Mouse (Mus musculus): ENCODE measurements around the gene Hyls1. TPM values are rescaled to one million over a fixed set of nuclear protein-coding genes. Genes with fewer than 3 reads are reported as not detected.

Gene Hyls1
- polyA plus RNA-seq, 1 experiment: 2.1 TPM

DNA sequence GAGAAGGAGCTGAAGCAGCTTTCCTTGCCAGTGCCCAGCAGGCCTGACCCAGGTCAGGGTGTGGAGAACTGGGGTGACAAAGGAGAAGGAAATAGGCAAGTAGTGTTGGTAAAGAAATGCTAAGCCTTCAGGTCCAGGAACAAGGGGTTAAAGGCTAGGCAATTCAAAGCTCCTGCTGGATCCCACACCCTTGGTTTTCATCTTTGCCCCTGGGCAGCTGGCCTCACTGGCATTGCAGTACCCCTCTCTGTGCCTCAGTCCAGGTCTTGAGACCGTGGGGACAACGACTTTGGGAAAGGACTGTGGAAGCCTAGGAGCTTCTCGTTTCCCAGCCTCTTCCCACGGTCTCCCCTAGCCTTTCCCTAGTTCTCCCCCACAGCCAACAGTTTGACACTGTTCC, 56.3 kb downstream of the Hyls1 start:
- Histone ChIP-seq H3K36me3 (replicated peaks; ENCODE audit: low read length) (no peaks in the 10 kb centered on the region), H3K4me1 (no peaks in the 10 kb centered on the region), H3K27me3 (replicated peaks) (peaks cover 35% of the 10 kb centered on the region), H3K4me3 (replicated peaks) (no peak overlapping the region), H3K9me3 (no peaks in the 10 kb centered on the region)
- TF ChIP-seq GATA1 (IDR thresholded peaks at IDR 0.05; ENCODE audit: borderline replicate concordance, low read length) (no peak), FLI1 (IDR thresholded peaks at IDR 0.05; ENCODE audit: low read length) (no peak)

Other genes with a start within 250 kb of the Hyls1 start
- gene Cdon, start 149.3 kb downstream of the Hyls1 start, polyA plus RNA-seq (2012; ENCODE audit: insufficient read depth, low replicate concordance): not detected in 2 replicates
- not detected in 2 replicates for gene Gm1113, start 52.1 kb downstream of the Hyls1 start, polyA plus RNA-seq (2012; ENCODE audit: insufficient read depth, low replicate concordance)
- gene Ddx25, start 11.9 kb downstream of the Hyls1 start, polyA plus RNA-seq (2012; ENCODE audit: insufficient read depth, low replicate concordance): not detected in 2 replicates
- 1.0 TPM in 1 of 2 replicates, not detected in the other for gene Pus3, start 11.8 kb downstream of the Hyls1 start, polyA plus RNA-seq (2012; ENCODE audit: insufficient read depth, low replicate concordance)
- not detected in 2 replicates for gene Pate2, start 114 bp downstream of the Hyls1 start, polyA plus RNA-seq (2012; ENCODE audit: insufficient read depth, low replicate concordance)
- gene Pate4, start 41.5 kb upstream of the Hyls1 start, polyA plus RNA-seq (2012; ENCODE audit: insufficient read depth, low replicate concordance): not detected in 2 replicates
- not detected in 2 replicates for gene Pate3, start 77.8 kb upstream of the Hyls1 start, polyA plus RNA-seq (2012; ENCODE audit: insufficient read depth, low replicate concordance)
- gene Pate1, start 117.0 kb upstream of the Hyls1 start, polyA plus RNA-seq (2012; ENCODE audit: insufficient read depth, low replicate concordance): 0.19 TPM in 1 of 2 replicates, not detected in the other
- not detected in 2 replicates for gene Gm17677, start 170.7 kb upstream of the Hyls1 start, polyA plus RNA-seq (2012; ENCODE audit: insufficient read depth, low replicate concordance)
- gene Gm17727, start 207.7 kb upstream of the Hyls1 start, polyA plus RNA-seq (2012; ENCODE audit: insufficient read depth, low replicate concordance): not detected in 2 replicates
- not detected in 2 replicates for gene Gm27235, start 219.7 kb upstream of the Hyls1 start, polyA plus RNA-seq (2012; ENCODE audit: insufficient read depth, low replicate concordance)
- not detected in 2 replicates for gene D730048I06Rik, start 219.7 kb upstream of the Hyls1 start, polyA plus RNA-seq (2012; ENCODE audit: insufficient read depth, low replicate concordance)

Measured in megakaryocyte, embryonic 14.5 days (primary cell).